Mouse (Mus musculus): ENCODE results near the gene Peli1.

Gene Peli1

DNA sequence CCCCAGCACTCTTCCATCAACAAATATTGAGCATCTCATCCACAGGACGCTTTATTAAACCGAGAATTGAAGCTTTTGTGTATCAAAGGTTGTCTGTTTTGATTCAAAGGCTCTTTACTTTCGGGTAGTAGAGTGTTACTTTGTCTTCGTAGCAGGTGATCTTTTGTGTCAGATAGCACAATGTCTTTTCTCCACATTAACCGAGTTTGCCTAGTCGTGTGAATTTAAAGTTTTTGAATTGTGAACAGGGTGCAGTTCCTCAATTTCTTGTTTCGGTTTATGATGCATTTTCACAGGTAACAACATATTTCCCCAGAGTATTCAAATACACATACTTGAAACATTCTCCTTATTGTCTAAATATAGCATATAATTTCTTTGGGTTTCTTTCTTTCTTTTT, 1.5 kb downstream of the Peli1 start:
- no peak for DNase-seq (ENCODE audit: low read depth, low spot score)

DNA sequence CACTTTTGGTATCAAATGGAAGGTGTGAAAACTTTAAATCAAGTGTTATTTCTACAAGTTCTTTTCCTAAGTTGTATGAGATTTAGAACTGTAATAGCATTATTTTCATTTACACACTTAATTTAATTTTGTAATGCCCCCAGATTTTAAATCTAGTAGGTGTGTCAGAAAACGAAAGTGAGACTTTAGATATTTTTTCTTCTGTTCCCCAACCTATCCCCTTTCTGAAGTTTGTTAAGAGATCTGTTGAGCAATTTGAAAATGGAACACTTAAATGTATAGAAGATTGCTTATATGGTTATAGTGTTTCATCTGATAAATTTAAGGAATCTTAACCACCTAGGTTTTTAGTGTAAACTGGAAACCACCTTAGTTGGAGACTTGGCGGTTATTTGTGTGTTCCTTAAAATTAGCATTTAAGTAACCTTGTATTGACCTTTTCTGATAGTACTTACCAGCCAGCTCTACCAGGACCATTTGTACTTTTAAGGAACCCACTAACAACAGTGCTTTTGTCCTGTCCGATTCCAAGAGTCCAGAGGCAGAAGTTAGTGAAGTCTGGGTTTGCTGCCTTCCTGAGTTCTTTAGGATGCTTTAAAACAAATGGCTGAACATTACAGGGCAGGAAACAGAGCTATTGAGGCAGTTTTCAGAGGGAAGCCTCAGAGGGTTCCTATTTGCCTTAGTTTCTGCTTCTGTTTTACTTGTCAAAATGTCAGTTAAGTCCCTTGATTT, 2.2 kb downstream of the Peli1 start:
- no peak for DNase-seq (ENCODE audit: low read depth, low spot score)

DNA sequence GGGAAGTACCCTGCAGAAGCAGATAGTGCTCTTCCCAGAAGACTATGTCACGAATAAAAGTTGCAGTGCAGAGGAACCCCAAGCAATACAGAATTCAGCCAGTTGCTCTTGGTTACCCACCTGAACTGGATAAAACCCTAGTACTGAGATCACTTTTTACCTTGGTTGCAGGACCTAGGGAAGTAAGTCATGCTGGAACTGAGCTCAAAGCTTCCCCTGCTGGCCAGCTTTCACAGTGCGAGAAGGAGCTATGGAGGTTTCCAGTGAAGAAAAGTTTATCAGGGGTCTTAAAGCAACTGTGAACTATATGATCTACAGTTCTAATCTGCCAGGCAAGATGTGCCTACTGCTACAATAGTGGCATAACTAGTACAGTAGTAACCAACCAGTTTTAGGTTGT, 5.5 kb downstream of the Peli1 start:
- DNase-seq (ENCODE audit: low read depth, low spot score) = peak; percentile 39

DNA sequence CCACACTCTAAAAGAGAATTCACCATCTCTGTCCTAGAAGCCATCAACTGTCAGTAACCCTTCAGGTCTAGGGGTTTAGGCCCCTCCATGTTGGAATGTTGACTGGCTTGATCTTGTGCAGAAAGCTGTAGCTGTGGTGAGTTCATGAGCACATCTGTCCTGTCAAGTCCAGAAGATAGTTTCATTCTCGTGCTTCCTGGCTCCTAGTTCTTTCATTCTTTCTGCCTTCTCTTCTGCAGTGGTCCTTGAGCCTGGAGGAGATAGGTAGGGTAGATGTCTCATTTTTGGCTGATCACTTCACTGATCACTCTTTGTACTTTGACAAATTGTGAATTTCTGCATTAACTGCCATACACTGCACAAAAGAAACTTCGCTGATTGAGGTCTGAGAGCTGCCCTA, 7.4 kb downstream of the Peli1 start:
- no peak for DNase-seq (ENCODE audit: low read depth, low spot score)

DNA sequence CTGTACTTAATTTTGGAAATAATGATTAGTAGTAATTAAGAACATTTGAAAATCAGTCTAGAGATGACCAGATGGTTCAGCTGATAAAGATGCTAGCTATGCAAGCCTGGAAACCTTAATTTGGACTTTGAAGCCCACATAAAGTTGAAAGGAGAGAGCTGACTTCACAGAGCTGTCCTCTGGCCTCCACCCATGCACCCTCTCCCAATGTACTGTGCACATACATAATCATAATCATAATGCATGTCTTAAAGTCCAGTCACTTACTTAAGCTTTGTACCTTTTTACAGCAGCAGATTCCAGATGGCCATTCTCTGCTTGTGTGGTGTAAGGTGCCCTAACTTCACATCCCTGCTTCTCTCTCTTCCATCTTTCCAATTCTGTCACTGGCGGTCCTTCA, 9.6 kb downstream of the Peli1 start:
- DNase-seq (ENCODE audit: low read depth, low spot score) = no peak

DNA sequence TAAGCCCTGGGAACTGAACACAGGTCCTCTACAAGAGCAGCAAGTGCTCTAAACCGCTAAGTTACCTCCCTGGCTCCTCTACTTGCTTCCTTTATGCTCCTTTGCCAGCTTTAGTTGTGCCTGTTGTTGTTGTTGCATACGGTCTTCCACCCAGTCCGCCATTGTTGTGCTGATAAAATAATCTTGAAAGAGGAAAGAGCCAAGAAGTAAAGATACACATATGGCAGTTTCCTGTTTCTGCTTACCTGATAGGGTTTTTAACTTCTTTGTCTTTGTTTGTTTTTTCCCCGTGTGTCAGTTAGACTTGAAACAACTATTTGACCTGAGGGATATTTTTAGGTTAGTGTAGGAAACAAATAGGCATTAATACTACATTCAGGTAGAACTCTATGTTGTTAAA, 10.2 kb downstream of the Peli1 start:
- DNase-seq (ENCODE audit: low read depth, low spot score) = no peak

DNA sequence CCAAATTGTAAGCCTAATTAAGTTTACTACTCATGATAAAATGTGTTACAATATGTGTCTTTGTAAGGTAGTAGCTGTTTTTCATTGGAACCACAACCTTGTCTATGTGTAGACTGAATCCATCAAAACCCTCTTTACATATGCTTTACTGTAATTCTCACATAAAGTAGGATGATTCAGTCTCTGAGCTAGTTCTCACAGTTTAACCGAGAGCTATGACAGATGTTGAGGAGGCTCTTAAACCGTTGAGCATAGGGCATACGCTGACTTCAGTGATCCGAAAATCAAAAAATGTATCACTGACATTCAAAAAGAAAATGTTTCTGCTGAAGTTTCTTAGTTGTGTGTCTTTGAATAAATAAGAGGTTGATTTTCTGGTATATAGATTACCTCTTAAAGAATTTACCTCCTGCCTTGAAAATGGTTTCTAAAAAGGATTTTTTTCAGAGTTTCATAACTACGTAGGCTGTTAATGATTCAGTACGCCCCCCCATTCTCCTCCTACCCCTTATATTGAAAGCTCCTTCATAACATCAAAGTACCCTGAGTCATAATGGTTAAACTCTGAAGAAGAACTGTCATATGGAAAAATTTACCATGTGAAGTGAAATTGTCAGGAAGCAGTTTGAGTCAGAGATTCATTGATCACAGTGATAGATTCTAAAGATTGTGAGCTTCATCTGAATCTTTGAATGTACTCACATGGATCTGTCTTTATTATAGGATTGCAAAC, 11.3 kb downstream of the Peli1 start:
- DNase-seq (ENCODE audit: low read depth, low spot score) = no peak

DNA sequence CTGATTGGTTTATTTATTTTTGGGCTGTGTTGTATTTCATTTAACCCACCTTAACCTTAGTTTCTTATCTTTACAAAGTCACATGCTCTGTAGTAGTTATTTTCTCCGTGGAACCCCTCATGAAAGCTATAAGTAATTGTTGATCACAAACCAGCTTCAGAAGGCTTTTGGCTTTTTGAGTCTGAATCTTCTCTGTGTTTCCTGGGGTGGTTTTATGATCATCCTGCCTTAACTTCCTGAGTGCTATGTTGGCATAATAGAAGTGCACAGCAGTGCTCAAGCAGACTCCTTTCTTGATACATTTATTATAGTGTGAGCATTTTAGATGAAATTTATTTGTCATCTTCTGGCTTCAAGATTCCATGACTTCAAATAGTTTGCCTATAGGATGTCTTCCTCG, 12.1 kb downstream of the Peli1 start:
- DNase-seq (ENCODE audit: low read depth, low spot score) = no peak

DNA sequence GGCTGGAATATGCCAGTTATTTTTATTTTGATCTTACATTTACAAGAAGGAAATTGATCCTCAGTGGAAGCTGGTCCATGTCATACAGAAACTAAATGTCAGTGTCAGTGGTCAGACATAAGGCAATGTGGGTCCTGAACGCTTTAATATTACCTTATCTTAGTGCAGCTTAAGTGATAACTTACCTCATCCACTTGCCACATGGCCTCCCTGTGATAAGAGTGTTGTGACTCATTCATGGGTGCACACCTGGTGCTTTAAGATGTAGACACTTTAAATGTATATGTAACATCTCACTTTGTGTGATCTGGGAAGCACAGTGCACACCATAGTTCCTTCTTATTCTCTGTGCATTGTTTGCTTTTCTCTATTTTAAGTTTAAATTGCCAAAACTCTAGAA, 14.3 kb downstream of the Peli1 start:
- no peak for DNase-seq (ENCODE audit: low read depth, low spot score)

DNA sequence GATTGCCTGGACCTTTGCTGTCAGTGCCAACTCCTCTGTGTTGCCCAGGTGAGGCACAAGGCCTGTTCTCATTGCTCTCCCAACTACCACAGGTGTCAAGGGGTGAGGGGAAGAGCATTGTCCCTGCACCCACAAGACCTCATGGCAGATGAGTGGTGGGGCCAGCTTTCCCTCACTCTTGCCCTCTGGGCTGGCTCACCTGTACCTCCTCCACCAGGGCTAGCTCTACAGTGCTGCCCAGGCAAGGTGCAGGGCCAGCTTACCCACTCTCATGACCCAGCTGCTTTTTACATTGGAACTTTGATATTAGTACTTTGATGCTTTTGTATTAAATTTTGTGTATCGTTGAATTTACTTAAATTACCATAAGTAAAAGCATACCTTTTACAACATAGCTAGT, 16.0 kb downstream of the Peli1 start:
- no peak for DNase-seq (ENCODE audit: low read depth, low spot score)

DNA sequence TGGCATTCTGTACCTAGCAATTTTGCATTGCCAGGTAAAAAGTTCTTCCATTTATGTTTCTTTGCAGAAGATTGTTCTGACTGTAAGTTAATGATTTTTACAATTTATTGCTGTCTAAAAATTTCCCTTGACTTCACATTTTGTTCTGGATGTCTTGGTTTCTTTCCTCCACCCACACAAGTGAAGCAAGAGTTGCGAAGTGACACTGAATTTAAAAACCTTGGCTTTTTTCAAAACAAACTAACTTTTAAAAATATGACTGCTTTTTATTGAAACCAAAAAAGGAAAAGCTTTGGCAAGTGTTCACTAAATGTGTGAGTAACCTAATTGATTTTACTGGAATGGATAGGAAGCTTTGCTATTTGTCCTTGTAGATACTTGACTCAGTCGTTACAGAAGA, 18.2 kb downstream of the Peli1 start:
- no peak for DNase-seq (ENCODE audit: low read depth, low spot score)

DNA sequence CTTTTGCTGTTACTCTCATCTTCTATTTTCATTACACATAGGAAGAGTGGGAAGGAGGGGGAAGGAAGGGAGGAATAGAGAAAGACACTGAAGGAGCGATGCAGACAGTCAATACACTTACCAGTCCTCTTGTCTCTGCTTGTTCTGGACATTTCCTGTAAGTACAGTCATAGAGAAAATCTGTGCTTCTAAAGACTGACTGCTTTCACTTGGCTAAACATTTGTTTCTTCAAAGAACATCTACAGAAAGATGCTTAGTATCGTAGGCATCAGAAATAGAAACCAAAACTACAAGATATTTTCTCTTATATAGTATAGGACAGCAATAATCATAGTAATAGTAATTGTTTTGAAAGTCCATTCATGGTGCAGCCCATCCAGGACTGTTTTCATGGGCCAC, 23.4 kb downstream of the Peli1 start:
- DNase-seq (ENCODE audit: low read depth, low spot score) = no peak

DNA sequence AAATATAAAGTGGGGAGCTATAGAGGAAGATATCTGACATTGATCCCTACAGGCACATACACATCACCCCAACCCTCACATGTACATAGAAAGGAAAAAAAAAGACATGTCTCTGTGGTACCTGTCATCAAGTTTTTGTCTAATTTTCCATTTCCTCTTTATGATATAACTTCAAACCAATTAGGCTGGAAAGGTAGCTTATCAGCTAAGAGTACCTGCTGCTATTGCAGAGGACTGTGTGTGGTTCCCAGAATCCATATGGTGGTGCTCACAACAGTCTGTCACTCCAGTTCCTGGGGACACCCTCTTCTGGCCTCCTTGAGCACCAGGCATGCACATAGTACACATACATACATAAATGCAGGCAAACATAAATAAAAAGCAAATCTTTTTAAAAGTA, 24.7 kb downstream of the Peli1 start:
- DNase-seq (ENCODE audit: low read depth, low spot score) = no peak

DNA sequence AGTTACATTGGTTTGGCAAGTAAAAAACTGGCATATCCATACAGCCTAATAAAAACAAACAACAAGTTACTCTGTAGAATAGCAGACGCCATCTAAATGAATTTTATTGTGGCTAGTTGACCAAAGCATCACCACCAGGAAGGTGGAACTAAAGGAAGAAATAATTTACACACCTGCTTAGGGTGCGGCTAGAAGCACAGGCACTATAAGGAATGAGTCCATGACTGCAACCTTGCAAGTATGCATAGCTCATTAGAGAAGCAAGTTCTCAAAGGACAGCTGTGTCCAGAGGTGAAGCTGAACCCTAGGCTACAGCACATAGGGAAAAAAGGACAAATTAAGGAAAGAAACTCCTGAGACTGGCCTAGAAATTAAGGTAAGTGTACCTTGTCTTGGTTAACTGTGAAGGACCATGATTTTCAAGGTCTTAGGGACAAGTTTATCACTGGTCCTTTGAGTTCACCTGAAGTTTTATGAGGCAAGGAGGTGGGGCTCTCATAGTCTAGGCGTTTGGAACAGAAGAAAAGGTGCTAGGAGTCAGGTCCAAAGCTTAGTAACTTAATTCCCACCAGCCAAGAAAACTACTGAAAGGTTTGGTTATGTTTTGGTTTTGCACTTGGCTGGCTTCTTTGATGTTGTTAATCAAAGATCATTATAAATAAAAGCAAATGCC, 25.7 kb downstream of the Peli1 start:
- DNase-seq (ENCODE audit: low read depth, low spot score) = no peak

DNA sequence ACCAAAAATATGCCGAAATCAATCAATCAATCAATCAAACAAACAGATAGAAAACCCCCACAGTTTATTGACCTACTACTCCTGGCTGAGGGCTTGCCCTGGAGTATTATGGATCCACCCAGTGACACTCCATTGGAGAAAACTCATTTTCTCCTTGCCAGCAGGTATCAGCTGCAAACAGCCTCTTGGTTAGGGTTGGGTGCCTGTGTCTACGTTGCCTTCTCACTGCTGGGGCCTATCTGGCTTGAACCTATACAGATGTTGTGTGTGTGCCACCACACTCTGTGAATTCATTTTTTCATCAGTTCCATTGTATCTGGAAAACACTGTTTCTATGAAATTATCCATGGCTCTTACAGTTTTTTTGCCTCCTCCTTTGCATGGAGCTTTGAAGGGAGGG, 30.6 kb downstream of the Peli1 start:
- no peak for DNase-seq (ENCODE audit: low read depth, low spot score)

DNA sequence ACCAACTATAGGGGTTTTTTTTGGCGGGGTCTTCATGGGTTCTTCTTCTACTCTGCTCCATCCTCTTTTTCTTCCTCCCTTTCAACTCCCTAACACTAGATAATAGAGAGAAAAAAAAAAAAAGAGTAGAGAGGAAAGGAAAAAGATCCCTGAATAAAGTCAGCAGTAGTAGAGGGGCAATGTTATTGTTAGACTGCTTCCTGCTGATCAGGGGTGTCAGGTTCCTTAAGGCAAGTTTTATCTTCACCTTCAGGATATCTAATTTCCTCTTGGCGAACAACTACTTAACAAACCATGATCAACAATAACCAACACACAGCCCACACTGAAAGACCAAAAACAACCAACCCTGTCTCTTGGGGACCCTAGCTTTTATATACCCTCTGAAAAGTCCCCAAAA, 31.3 kb downstream of the Peli1 start:
- DNase-seq (ENCODE audit: low read depth, low spot score) = no peak

DNA sequence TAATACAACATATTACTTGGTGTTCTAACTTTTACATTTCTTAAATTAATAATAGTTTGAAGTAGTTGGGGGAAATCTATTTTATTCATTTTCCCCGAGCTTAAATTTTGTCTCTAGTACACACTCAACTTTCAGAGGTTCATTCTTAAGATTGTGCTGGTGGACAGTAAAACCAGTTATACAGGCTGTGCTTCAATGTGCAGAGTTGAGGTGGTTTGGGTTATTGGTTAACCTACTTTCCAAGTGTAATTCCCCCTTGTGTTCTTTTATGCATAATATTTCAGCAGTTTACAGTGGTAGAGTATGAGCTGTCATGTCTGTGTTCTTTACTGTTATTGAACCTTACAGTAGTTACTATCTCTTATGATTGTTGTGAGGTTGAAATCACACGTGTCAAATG, 40.6 kb downstream of the Peli1 start:
- no peak for DNase-seq (ENCODE audit: low read depth, low spot score)

DNA sequence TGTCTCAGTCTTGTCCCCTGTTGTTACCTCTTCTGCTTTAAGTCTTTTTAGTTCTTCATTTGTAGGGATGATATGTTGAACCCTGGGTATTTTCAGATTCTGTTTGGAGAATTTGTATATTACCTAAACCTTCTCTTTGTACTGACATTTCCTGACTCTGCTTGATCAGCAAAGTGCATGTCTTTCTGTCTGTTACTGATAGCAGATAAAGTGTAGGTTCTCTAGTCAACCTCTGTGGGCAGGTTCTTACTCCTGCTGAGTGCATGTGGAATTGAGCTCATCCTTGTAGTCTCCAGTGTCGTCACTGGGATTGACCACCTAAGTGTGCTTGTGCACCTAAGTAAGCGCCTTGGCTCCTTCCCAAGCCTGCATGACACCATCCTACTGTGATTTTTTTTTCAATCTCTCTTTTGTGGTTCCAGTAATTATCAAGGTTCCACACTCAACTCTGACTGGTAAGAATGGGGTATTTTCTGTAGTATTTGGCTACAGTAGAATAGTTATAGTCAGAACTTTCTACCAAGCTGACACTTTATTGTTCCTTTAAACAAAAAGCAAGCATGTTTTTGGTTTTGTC, 43.9 kb downstream of the Peli1 start:
- DNase-seq (ENCODE audit: low read depth, low spot score) = no peak

DNA sequence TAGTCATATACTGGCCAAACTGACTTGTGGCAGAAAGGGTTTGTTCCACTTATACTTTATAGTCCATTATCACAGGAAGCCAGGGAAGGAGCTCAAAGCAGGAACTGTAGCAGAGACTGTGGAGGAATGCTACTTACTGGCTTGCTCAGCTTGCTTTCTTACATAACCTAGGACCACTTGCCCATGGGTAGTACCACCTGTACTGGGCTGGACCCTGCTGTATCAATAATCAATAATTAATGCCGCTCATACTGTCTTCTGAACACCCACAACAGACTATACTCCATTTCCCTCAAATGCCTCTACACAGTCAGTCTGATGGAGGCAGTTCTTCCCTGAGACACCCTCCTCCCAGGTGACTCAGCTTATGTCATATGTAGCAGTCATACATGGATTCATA, 48.4 kb downstream of the Peli1 start:
- no peak for DNase-seq (ENCODE audit: low read depth, low spot score)

DNA sequence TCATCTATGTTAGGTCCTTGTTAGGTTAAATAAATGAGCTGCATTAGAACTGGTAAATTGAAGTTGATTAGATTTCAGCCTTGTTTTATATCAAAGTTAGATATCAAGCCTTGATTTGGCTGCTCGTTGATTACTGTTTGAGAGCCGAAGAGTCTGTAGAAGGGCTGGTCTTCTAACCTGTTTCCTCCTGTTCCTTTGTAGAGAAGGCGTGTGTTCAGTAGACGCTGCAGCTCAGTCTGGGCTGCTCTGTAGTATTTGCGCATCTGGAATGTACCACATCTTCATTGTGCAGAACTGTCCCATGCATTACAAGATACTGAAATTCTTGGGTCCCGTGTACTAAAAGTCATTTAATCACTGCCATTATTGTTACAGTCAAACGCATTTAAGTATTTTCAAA, 50.2 kb downstream of the Peli1 start:
- no peak for DNase-seq (ENCODE audit: low read depth, low spot score)

DNA sequence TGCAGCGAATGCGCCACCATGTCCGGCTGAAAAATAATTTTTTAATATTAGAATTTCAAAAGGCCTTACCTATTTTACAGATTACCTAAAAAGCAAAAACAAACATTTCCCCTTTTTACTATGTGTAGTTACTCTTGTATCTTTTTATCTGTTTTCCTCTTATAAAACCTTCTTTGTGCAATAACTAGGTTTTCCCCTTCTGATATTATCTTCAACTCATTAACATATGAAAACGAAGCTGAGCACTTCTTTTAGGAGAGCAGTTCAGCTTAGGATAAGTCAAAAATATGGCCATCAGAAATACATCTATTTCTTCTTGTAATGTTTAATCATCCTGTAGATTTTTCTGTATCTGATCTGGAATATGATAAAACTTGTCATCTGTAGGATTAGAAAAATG, 50.7 kb downstream of the Peli1 start:
- no peak for DNase-seq (ENCODE audit: low read depth, low spot score)

DNA sequence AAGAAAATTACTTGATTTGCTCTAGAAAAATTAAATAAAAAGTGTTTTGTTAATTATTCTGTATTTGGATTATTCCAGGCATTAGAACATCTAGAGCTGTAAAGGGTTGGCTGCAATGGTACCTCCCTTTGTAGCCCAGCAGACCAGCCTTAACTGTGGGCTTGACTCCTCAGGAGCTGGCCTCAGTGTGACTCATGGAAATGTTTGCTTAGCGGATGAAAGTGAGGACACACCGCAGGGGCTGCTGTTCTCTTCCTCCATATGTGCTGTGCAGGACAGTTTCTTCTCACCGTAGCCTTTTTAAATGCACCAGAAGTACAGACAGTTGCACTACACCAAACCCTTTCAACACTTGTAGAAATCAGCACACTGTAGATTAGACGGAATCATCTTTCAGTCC, 58.4 kb downstream of the Peli1 start:
- no peak for DNase-seq (ENCODE audit: low read depth, low spot score)

DNA sequence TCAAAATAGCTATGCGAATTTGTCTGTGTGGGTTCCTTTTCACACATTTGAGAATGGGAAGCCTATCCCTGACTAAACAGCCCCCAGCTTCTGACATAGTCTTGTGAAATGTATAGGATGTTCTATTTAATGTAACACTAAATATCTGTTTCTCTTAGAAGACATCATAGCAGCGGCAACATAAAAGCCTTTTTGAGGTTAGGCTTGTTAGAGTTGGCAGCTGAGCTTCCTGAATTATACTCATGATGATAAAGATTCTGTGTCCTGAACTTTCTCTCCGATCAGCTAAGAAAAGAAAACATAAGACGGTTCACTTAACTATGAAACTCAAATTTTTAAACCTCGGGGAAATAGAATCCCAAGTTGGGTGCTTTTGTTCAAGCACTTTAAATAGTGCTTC, 59.2 kb downstream of the Peli1 start:
- DNase-seq (ENCODE audit: low read depth, low spot score) = no peak

Data from R1 (cell line).